Mouse (Mus musculus) intestine, postnatal 0 days (tissue): ENCODE measurements at regions not wholly inside any gene's neighbourhood (a gene's known extent, or its start where the extent isn't known, plus 50 kb on each side); places are given as distances from the start of the nearest gene placed in this dataset.
A peak's percentile ranks its signal among the peaks of the same experiment; 100 is the strongest.

Source experiments
- ATAC-seq: fragments of 200-750 bp; cut with Nextera tagmentation; 2 replicates; pipeline ENCODE4 v1.8.0; 2017; ENCODE audit warnings: mild to moderate bottlenecking, moderate TSS enrichment, moderate library complexity
- H3K27ac ChIP-seq: fragments of 300-500 bp; sonication (generic); 2 replicates; pipeline ENCODE4 v1.5.1; 2014; ENCODE audit warnings: mild to moderate bottlenecking, low read depth, low read length, moderate library complexity
- H3K27me3 ChIP-seq: fragments of 300-500 bp; sonication (generic); replicated peaks from 2 replicates; pipeline ENCODE4 v1.6.1; 2014; ENCODE audit warnings: low read length, mixed read lengths; ENCODE audit not compliant: control insufficient read depth, insufficient read depth
- H3K36me3 ChIP-seq: fragments of 300-500 bp; sonication (generic); 2 replicates; pipeline ENCODE4 v1.6.1; 2014; ENCODE audit warnings: mild to moderate bottlenecking, moderate library complexity; ENCODE audit not compliant: control insufficient read depth, insufficient read depth
- H3K4me1 ChIP-seq: fragments of 300-500 bp; sonication (generic); replicated peaks from 2 replicates; pipeline ENCODE4 v1.6.1; 2014; ENCODE audit warnings: antibody characterized with exemption, low read length, mixed read lengths; ENCODE audit not compliant: control insufficient read depth, insufficient read depth
- H3K4me2 ChIP-seq: fragments of 300-500 bp; sonication (generic); replicated peaks from 2 replicates; pipeline ENCODE4 v1.6.1; 2014; ENCODE audit warnings: low read depth, mild to moderate bottlenecking, moderate library complexity
- H3K4me3 ChIP-seq: fragments of 300-500 bp; sonication (generic); 2 replicates; pipeline ENCODE4 v1.5.1; 2014; ENCODE audit warnings: low read depth, low read length
- H3K9ac ChIP-seq: fragments of 300-500 bp; sonication (generic); 2 replicates; pipeline ENCODE4 v1.6.1; 2014; ENCODE audit warnings: mild to moderate bottlenecking, low read depth, low read length
- H3K9me3 ChIP-seq: fragments of 300-500 bp; sonication (generic); 2 replicates; pipeline ENCODE4 v1.6.1; 2016; ENCODE audit warnings: mixed run types; ENCODE audit not compliant: control insufficient read depth
- CTCF ChIP-seq: sonication (generic); IDR thresholded peaks from 2 replicates; pipeline ENCODE4 v1.5.1; 2016; ENCODE audit warnings: low read depth, mild to moderate bottlenecking, control low read depth, antibody characterized with exemption, moderate library complexity
- WGBS: fragments of 180-500 bp; shearing (Covaris S2); extraction: QIAGEN DNeasy Blood & Tissue Kit; methylation state at CpG from one replicate; pipeline ENCODE4 v1.1.7; 2014; 5-methylcytosine and 5-hydroxymethylcytosine counted together

DNA sequence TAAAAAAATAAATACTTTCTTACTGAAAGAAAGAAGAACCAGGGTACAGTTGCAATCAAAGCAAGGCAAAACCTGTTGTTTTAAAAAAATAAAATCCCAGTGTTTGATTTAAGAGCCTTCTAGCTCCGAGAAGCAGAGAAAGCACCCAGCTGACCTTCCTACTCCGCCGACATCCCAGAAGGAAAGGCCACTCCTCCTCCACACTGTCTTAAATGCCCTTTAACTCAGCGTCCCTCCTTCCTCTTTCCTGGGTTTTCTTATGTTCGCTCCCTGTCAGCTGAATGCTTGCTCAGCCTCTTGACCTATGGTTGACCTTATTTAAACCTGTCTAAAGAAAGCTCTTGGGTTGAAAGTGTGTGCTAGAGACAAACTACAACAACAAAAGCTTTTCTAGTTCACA, 79.1 kb downstream of the Sptssa start:
- ATAC-seq: no peak
- WGBS: 29% methylated on average over 5 of the region's 5 CpGs
- no peaks in the 10 kb centered on the region for H3K36me3 ChIP-seq
- no peaks in the 10 kb centered on the region for H3K4me1 ChIP-seq
- no peak for TF ChIP-seq CTCF
- H3K4me3 ChIP-seq: no peak overlapping the region
- no peak overlapping the region for H3K27ac ChIP-seq
- no peak overlapping the region for H3K9ac ChIP-seq
- H3K4me2 ChIP-seq: no peak overlapping the region
- H3K9me3 ChIP-seq: peaks cover 2% of the 10 kb centered on the region
- H3K27me3 ChIP-seq: no peaks in the 10 kb centered on the region

- 53% methylated on average over 3 of the region's 3 CpGs for WGBS
- ATAC-seq: no peak
- no peak overlapping the region for H3K4me3 ChIP-seq
- no peak overlapping the region for H3K27ac ChIP-seq
- no peak overlapping the region for H3K9ac ChIP-seq
- H3K27me3 ChIP-seq: no peaks in the 10 kb centered on the region
- 0 out of 2 replicates have a peak, but pooled peaks have one; percentile 18 for TF ChIP-seq CTCF
- H3K9me3 ChIP-seq: peaks cover 3% of the 10 kb centered on the region
- no peaks in the 10 kb centered on the region for H3K36me3 ChIP-seq
- H3K4me2 ChIP-seq: no peak overlapping the region
- no peaks in the 10 kb centered on the region for H3K4me1 ChIP-seq
Observed at GRCm38 (mm10) chr12:54576821-54577220, 79.6 kb downstream of the Sptssa start.

DNA sequence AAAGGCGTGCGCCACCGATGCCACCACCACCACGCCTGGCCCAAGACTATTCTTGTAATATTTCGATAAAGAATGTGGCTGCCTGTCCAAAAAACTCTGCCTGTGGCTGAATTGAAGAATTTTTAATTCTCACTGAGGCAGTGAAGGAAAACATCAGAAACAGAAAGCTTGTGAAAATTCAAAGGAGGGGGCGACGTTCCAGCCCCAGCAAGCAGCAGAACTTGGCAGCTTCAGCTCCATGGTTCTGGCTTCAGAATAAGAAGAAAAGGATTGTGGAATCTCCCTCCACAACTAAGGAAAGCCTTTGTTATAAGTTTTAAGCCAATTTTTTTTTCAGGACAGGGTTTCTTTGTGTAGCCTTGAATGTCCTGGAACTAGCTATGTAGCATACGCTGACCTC, 83.5 kb downstream of the Sptssa start:
- Histone ChIP-seq H3K27me3 (no peaks in the 10 kb centered on the region), H3K9me3 (peaks cover 3% of the 10 kb centered on the region; the same call in 1 of the 2 replicates), H3K4me3 (no peak overlapping the region), H3K9ac (no peak overlapping the region), H3K36me3 (no peaks in the 10 kb centered on the region), H3K27ac (no peak overlapping the region), H3K4me2 (no peak overlapping the region), H3K4me1 (no peaks in the 10 kb centered on the region)
- no peak for ATAC-seq
- 97% methylated on average over 8 of the region's 8 CpGs for WGBS
- no peak for TF ChIP-seq CTCF

- H3K36me3 ChIP-seq: no peaks in the 10 kb centered on the region
- no peak overlapping the region for H3K4me2 ChIP-seq
- H3K27ac ChIP-seq: no peak overlapping the region
- peaks cover 3% of the 10 kb centered on the region; the same call in 1 of the 2 replicates for H3K9me3 ChIP-seq
- TF ChIP-seq CTCF: no peak
- H3K27me3 ChIP-seq: no peaks in the 10 kb centered on the region
- 45% methylated on average over 6 of the region's 6 CpGs for WGBS
- H3K4me3 ChIP-seq: no peak overlapping the region
- H3K4me1 ChIP-seq: no peaks in the 10 kb centered on the region
- no peak overlapping the region for H3K9ac ChIP-seq
- peak; percentile 59 for ATAC-seq
Observed at GRCm38 (mm10) chr12:54568078-54568931, 88.1 kb downstream of the Sptssa start.

DNA sequence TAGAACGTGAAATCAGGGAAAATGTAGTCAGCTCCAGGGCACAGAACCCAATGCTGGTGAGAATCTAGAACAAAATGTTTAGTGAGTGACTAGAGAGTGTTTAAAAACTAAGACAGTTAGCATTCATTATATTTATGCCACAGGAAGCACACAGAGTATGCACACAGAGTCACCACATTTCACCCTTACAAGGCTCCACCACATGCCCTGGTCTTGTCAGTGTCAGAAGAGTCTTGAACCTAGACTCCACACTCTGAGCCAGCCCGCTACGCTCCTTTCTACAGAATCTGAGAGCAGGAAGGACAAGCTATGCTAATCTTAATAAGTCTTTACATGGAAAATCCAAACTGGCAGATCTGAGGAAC, 89.0 kb downstream of the Sptssa start:
- H3K27me3 ChIP-seq: no peaks in the 10 kb centered on the region
- TF ChIP-seq CTCF: no peak
- WGBS: 89% methylated on average over 3 of the region's 3 CpGs

GRCm38 (mm10) chr12:54566532-54567425, 89.6 kb downstream of the Sptssa start:
- TF ChIP-seq CTCF: no peak
- H3K4me1 ChIP-seq: no peaks in the 10 kb centered on the region
- no peak overlapping the region for H3K9ac ChIP-seq
- H3K4me3 ChIP-seq: no peak overlapping the region
- ATAC-seq: peak; percentile 68
- no peaks in the 10 kb centered on the region for H3K9me3 ChIP-seq
- no peaks in the 10 kb centered on the region for H3K27me3 ChIP-seq
- no peak overlapping the region for H3K27ac ChIP-seq
- no peaks in the 10 kb centered on the region for H3K36me3 ChIP-seq
- H3K4me2 ChIP-seq: no peak overlapping the region
- 86% methylated on average over 23 of the region's 23 CpGs for WGBS

More for the DNA sequence above, 89.0 kb downstream of the Sptssa start:
- H3K27ac ChIP-seq: no peak overlapping the region
- no peak for ATAC-seq
- H3K4me3 ChIP-seq: no peak overlapping the region
- no peaks in the 10 kb centered on the region for H3K36me3 ChIP-seq
- H3K9me3 ChIP-seq: peaks cover 3% of the 10 kb centered on the region; the same call in 1 of the 2 replicates
- H3K9ac ChIP-seq: no peak overlapping the region
- H3K4me1 ChIP-seq: no peaks in the 10 kb centered on the region
- no peak overlapping the region for H3K4me2 ChIP-seq
